Mouse (Mus musculus) CH12.LX (cell line): ENCODE data around the gene Os9. TPM values are rescaled to one million over a fixed set of nuclear protein-coding genes. Genes with fewer than 3 reads are reported as not detected.

Experiments used
- DNase-seq: peaks from one replicate; pipeline ENCODE4 v3.0.0-alpha.2; 2013; ENCODE audit errors: extremely low read depth
- H3K27ac ChIP-seq: 2 replicates; pipeline ENCODE4 v1.5.1; 2012; ENCODE audit warnings: low read depth, mild to moderate bottlenecking, control low read depth, moderate library complexity; ENCODE audit not compliant: insufficient read depth
- H3K27me3 ChIP-seq: replicated peaks from 2 replicates; pipeline ENCODE3; 2012; ENCODE audit warnings: inconsistent platforms
- H3K36me3 ChIP-seq, 2 experiments: replicated peaks in 1 of 2; 2 replicates each; pipeline versions ENCODE3 to v1.6.1; 2012; ENCODE audit warnings: inconsistent platforms in 1 of 2, low read length in 1 of 2, mild to moderate bottlenecking in 1 of 2, mixed read lengths in 1 of 2, moderate library complexity in 1 of 2; ENCODE audit not compliant: control insufficient read depth in 1 of 2, insufficient read depth in 1 of 2
- H3K4me1 ChIP-seq, 2 experiments: 2 replicates each; pipeline ENCODE4 v1.6.1; 2012; ENCODE audit warnings: inconsistent platforms in 1 of 2, moderate library complexity in 1 of 2; ENCODE audit not compliant: insufficient read depth in 2 of 2, control insufficient read depth in 1 of 2
- H3K4me2 ChIP-seq: 2 replicates; pipeline ENCODE4 v1.6.1; 2012; ENCODE audit warnings: low read depth, mild to moderate bottlenecking, control low read depth; ENCODE audit not compliant: poor library complexity, insufficient read depth, severe bottlenecking
- H3K4me3 ChIP-seq, 3 experiments: fragments of 150-350 bp in 1 of 3; sonication (generic) in 1 of 3; replicated peaks in 1 of 3; 2 replicates each; pipeline versions ENCODE3 to v1.5.1; 2011 to 2012; ENCODE audit warnings: low read depth in 2 of 3, low read length in 2 of 3, mild to moderate bottlenecking in 2 of 3, moderate library complexity in 2 of 3, control low read depth in 1 of 3, improper control_type of control experiment in 1 of 3, inconsistent platforms in 1 of 3, mixed read lengths in 1 of 3; ENCODE audit not compliant: poor library complexity in 1 of 3
- H3K79me2 ChIP-seq: replicated peaks from 2 replicates; pipeline ENCODE4 v1.6.1; 2012; ENCODE audit warnings: mild to moderate bottlenecking, moderate library complexity; ENCODE audit not compliant: control insufficient read depth, poor library complexity, insufficient read depth, severe bottlenecking; ENCODE audit errors: extremely low read depth
- H3K9ac ChIP-seq: 2 replicates; pipeline ENCODE4 v1.6.1; 2012; ENCODE audit warnings: low read depth, mild to moderate bottlenecking, control low read depth, moderate library complexity; ENCODE audit not compliant: insufficient read depth
- H3K9me3 ChIP-seq: replicated peaks from 2 replicates; pipeline ENCODE3; 2012; ENCODE audit warnings: low read length, inconsistent platforms, mixed read lengths
- CHD1 ChIP-seq: IDR thresholded peaks from 2 replicates; pipeline ENCODE4 v1.6.1; 2012; ENCODE audit warnings: low read depth, low read length, improper control_type of control experiment, inconsistent platforms
- CTCF ChIP-seq, 2 experiments: IDR thresholded peaks in 1 of 2; conservative IDR thresholded peaks in 1 of 2; 2 replicates each; pipeline ENCODE4 v1.5.1; 2011 to 2012; ENCODE audit warnings: low read depth in 2 of 2, low read length in 2 of 2, improper control_type of control experiment in 1 of 2, inconsistent platforms in 1 of 2, mild to moderate bottlenecking in 1 of 2, moderate library complexity in 1 of 2
- EP300 ChIP-seq: IDR thresholded peaks from 2 replicates; pipeline ENCODE4 v1.6.1; 2011; ENCODE audit warnings: low read length, improper control_type of control experiment
- ETS1 ChIP-seq: conservative IDR thresholded peaks from 2 replicates; pipeline ENCODE4 v1.6.1; 2012; ENCODE audit warnings: low read depth, mild to moderate bottlenecking, inconsistent platforms, low read length, improper control_type of control experiment, moderate library complexity
- HCFC1 ChIP-seq: IDR thresholded peaks from 2 replicates; pipeline ENCODE4 v1.6.1; 2012; ENCODE audit warnings: low read depth, mild to moderate bottlenecking, inconsistent platforms, low read length, improper control_type of control experiment
- IRF4 ChIP-seq: IDR thresholded peaks from 2 replicates; pipeline ENCODE4 v1.6.1; 2014; ENCODE audit warnings: low read depth, mild to moderate bottlenecking, inconsistent platforms, low read length, improper control_type of control experiment
- MAFK ChIP-seq: IDR thresholded peaks from 2 replicates; pipeline ENCODE4 v1.6.1; 2011; ENCODE audit warnings: low read length, improper control_type of control experiment; ENCODE audit not compliant: insufficient replicate concordance
- MEF2A ChIP-seq: IDR thresholded peaks from 2 replicates; pipeline ENCODE4 v1.6.1; 2014; ENCODE audit warnings: low read depth, mild to moderate bottlenecking, inconsistent platforms, low read length, improper control_type of control experiment, borderline replicate concordance
- MXI1 ChIP-seq: IDR thresholded peaks from 2 replicates; pipeline ENCODE4 v1.6.1; 2011; ENCODE audit warnings: mild to moderate bottlenecking, low read depth, low read length, improper control_type of control experiment
- POLR2A ChIP-seq: IDR thresholded peaks from 2 replicates; pipeline ENCODE4 v1.6.1; 2011; ENCODE audit warnings: low read depth, mild to moderate bottlenecking, improper control_type of control experiment, low read length
- RAD21 ChIP-seq: IDR thresholded peaks from 2 replicates; pipeline ENCODE4 v1.6.1; 2011; ENCODE audit warnings: low read depth, mild to moderate bottlenecking, low read length, improper control_type of control experiment, moderate library complexity
- SMC3 ChIP-seq: IDR thresholded peaks from 2 replicates; pipeline ENCODE4 v1.6.1; 2011; ENCODE audit warnings: low read depth, low read length, improper control_type of control experiment
- TCF12 ChIP-seq: IDR thresholded peaks from 2 replicates; pipeline ENCODE4 v1.6.1; 2014; ENCODE audit warnings: low read depth, mild to moderate bottlenecking, inconsistent platforms, low read length, improper control_type of control experiment
- ZC3H11A ChIP-seq: IDR thresholded peaks from 2 replicates; pipeline ENCODE4 v1.6.1; 2012; ENCODE audit warnings: low read depth, mild to moderate bottlenecking, inconsistent platforms, low read length, improper control_type of control experiment
- ZMIZ1 ChIP-seq: IDR thresholded peaks from 2 replicates; pipeline ENCODE4 v1.6.1; 2012; ENCODE audit warnings: low read depth, mild to moderate bottlenecking, inconsistent platforms, low read length, improper control_type of control experiment
- dilution Hi-C: fragments of 300-500 bp; cut with MboI; formaldehyde crosslinking; loops from 2 replicates; pipeline ENCODE4 v1.14.3; 2020; ENCODE audit warnings: low sequenced_read_pairs; ENCODE audit not compliant: extremely low pct_unique_long_range_greater_than_20kb, extremely low pct_ligation_motif_present
- in situ Hi-C: fragments of 300-500 bp; cut with MboI; formaldehyde crosslinking; loops from 3 replicates; pipeline ENCODE4 v1.14.3; 2019; ENCODE audit warnings: low sequenced_read_pairs, low pct_ligation_motif_present, low pct_unique_long_range_greater_than_20kb, mixed read lengths
- polyA plus RNA-seq: library from polyadenylated mRNA; unstranded; fragments of >175 nt; gene quantifications from 2 replicates; pipeline ENCODE4 v1.2.1, GENCODE M21; 2012; ENCODE audit warnings: low read depth; ENCODE audit not compliant: insufficient read length
- total RNA-seq, 2 experiments: library from RNA; depleted of rRNA; stranded (reverse); fragments of 300-350 nt in 1 of 2; fragments of >200 nt in 1 of 2; gene quantifications; 2 replicates each; pipeline ENCODE4 v1.2.3; 2012 to 2014

Gene Os9
- total and polyA plus RNA-seq, 3 experiments: 42.8 to 82.7 (median 61.9) TPM

DNA sequence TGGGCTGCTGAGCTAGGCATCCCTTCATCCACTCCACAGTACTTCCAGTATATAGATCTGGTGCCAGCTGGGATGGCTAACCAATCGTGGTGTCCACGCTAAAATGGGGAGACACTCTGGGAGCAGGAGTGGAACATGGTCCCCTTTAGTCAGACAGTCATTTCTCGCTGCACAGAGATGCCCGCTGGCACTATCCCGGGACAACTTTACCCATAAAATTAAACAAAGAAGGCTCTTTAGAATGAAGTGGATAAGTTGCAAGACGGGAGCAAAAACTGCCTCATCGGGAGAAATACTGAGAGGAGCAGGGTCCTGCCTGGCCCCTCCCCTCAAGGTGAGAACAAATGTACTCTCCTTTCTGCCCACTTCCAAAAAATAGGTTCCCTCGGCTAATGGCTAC lies 62.2 kb downstream of the Os9 start:
- peak overlapping the region in 1 of 3 experiments; percentile 11 for H3K4me3 ChIP-seq
- peaks cover 37% of the 10 kb centered on the region for H3K27me3 ChIP-seq

GRCm38 (mm10) chr10:127058161-127058560 lies 62.8 kb downstream of the Os9 start:
- H3K9me3 ChIP-seq: no peaks in the 10 kb centered on the region
- no peak overlapping the region for H3K27ac ChIP-seq
- TF ChIP-seq MEF2A (no peak), CTCF (conservative IDR thresholded peaks at IDR 0.05 in 1 of 2, IDR thresholded peaks at IDR 0.05 in 1 of 2; ENCODE audit: low read depth in 2 of 2, low read length in 2 of 2) (peak; percentile 78 to 86), RAD21 (peak; percentile 42), ETS1 (no peak), SMC3 (peak; percentile 65)
- no peak overlapping the region for H3K9ac ChIP-seq
- H3K4me2 ChIP-seq: peak overlapping the region; percentile 79
- H3K4me3 ChIP-seq: no peak overlapping the region
- dilution Hi-C loops: no loop called here
- peaks cover 12 to 15% of the 10 kb centered on the region in 2 experiments for H3K36me3 ChIP-seq
- H3K27me3 ChIP-seq: peaks cover 37% of the 10 kb centered on the region
- peak; percentile 78 for DNase-seq
- no peaks in the 10 kb centered on the region for H3K79me2 ChIP-seq
- H3K4me1 ChIP-seq: peaks cover 12 to 40% of the 10 kb centered on the region in 2 experiments
- in situ Hi-C loops: no loop called here

More for the DNA sequence above, 62.2 kb downstream of the Os9 start:
- Histone ChIP-seq H3K4me2 (peak overlapping the region; percentile 69), H3K9me3 (no peaks in the 10 kb centered on the region), H3K9ac (0 out of 2 replicates have a peak overlapping the region, but pooled peaks have one; percentile 91), H3K27ac (no peak overlapping the region), H3K79me2 (peaks cover 2% of the 10 kb centered on the region; the same call in 1 of the 2 replicates), H3K4me1 (peaks cover 12 to 40% of the 10 kb centered on the region in 2 experiments), H3K36me3 (peaks cover 12 to 15% of the 10 kb centered on the region in 2 experiments)
- dilution Hi-C loops: no loop called here
- TF ChIP-seq EP300 (no peak), MAFK (no peak), ZMIZ1 (no peak), MXI1 (no peak), IRF4 (no peak)
- in situ Hi-C loops: no loop called here
- no peak for DNase-seq

DNA sequence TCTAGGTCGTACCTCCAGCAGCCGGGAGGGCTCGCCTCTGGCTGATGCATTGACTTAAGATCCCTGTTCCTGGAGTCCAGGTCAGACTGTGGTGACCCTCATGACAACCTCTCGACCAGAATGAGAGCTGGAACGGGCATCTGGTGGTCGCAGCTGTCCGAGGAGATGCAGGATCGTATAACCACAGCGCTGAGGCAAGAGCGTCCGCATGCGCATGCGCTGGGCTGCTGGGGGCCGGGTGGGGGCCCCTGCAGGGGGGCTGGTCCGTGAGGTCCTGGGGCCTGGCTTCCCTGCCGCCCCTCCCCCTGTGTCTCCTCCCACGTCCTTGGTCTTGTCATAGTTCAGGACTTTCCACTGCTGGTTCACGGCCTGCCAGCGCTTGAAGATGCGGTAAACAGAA lies 64.4 kb downstream of the Os9 start:
- Histone ChIP-seq H3K27ac (no peak overlapping the region), H3K4me1 (peaks cover 12 to 33% of the 10 kb centered on the region in 2 experiments), H3K9me3 (no peaks in the 10 kb centered on the region), H3K9ac (no peak overlapping the region), H3K4me3 (no peak overlapping the region), H3K27me3 (peaks cover 26% of the 10 kb centered on the region), H3K79me2 (no peaks in the 10 kb centered on the region), H3K4me2 (no peak overlapping the region), H3K36me3 (peaks cover 12 to 15% of the 10 kb centered on the region in 2 experiments)
- TF ChIP-seq HCFC1: no peak
- TF ChIP-seq MXI1: no peak
- TF ChIP-seq EP300: no peak
- TF ChIP-seq CHD1: no peak
- no peak for TF ChIP-seq TCF12
- no peak for TF ChIP-seq ZC3H11A
- TF ChIP-seq POLR2A: no peak
- no peak for DNase-seq
- dilution Hi-C loops: no loop called here
- in situ Hi-C loops: no loop called here
